Mouse (Mus musculus): Measurements from ENCODE around the gene Katnal1. TPM values are rescaled to one million over a fixed set of nuclear protein-coding genes. Genes with fewer than 3 reads are reported as not detected.

The Katnal1 gene
- polyA plus RNA-seq, 1 experiment from 2014 or later = 6.6 TPM

GRCm38 (mm10) chr5:148899361-148899760 lies 29.8 kb downstream of the Katnal1 start:
- H3K27me3 ChIP-seq (ENCODE audit: insufficient read depth, low read length) = no peaks in the 10 kb centered on the region
- H3K9me3 ChIP-seq (replicated peaks; ENCODE audit: low read length) = no peaks in the 10 kb centered on the region
- H3K4me1 ChIP-seq (replicated peaks; ENCODE audit: insufficient read depth, low read length) = no peaks in the 10 kb centered on the region
- H3K27ac ChIP-seq = no peak overlapping the region
- no peak overlapping the region for H3K4me3 ChIP-seq (replicated peaks; ENCODE audit: low read depth, low read length)
- peaks cover 6% of the 10 kb centered on the region; the same call in 1 of the 2 replicates for H3K36me3 ChIP-seq (ENCODE audit: insufficient read depth, low read length)
- no peak for DNase-seq (ENCODE audit: low spot score)
- ATAC-seq (replicated peaks; ENCODE audit: low FRiP score, low read depth) = no peak
- WGBS = 89% methylated on average over 7 of the region's 7 CpGs
- no peak overlapping the region for H3K4me2 ChIP-seq (ENCODE audit: low read length)
- no peak for TF ChIP-seq CTCF (IDR thresholded peaks at IDR 0.05; ENCODE audit: low read depth)
- H3K9ac ChIP-seq (ENCODE audit: low read depth, low read length) = no peak overlapping the region

- H3K4me1 ChIP-seq (replicated peaks; ENCODE audit: insufficient read depth, low read length) = no peaks in the 10 kb centered on the region
- DNase-seq (ENCODE audit: low spot score) = no peak
- no peak overlapping the region for H3K27ac ChIP-seq
- H3K9me3 ChIP-seq (replicated peaks; ENCODE audit: low read length) = no peaks in the 10 kb centered on the region
- H3K9ac ChIP-seq (ENCODE audit: low read depth, low read length) = no peak overlapping the region
- 0 out of 2 replicates have a peak, but pooled peaks cover 3% of the 10 kb centered on the region for H3K36me3 ChIP-seq (ENCODE audit: insufficient read depth, low read length)
- ATAC-seq (replicated peaks; ENCODE audit: low FRiP score, low read depth) = no peak
- TF ChIP-seq CTCF (IDR thresholded peaks at IDR 0.05; ENCODE audit: low read depth) = no peak
- H3K4me3 ChIP-seq (replicated peaks; ENCODE audit: low read depth, low read length) = no peak overlapping the region
- WGBS = 50% methylated on average over 12 of the region's 12 CpGs
- no peak overlapping the region for H3K4me2 ChIP-seq (ENCODE audit: low read length)
- no peaks in the 10 kb centered on the region for H3K27me3 ChIP-seq (ENCODE audit: insufficient read depth, low read length)
These were observed 31.1 kb downstream of the Katnal1 start for GRCm38 (mm10) chr5:148897941-148898417.

- DNase-seq (ENCODE audit: low spot score) (no peak), ATAC-seq (replicated peaks; ENCODE audit: low FRiP score, low read depth) (no peak)
These were observed 31.9 kb downstream of the Katnal1 start for GRCm38 (mm10) chr5:148897069-148897702.

GRCm38 (mm10) chr5:148896515-148896914 lies 32.6 kb downstream of the Katnal1 start:
- TF ChIP-seq CTCF (IDR thresholded peaks at IDR 0.05; ENCODE audit: low read depth) = no peak
- H3K36me3 ChIP-seq (ENCODE audit: insufficient read depth, low read length) = 0 out of 2 replicates have a peak, but pooled peaks cover 7% of the 10 kb centered on the region
- H3K27ac ChIP-seq = no peak overlapping the region
- no peaks in the 10 kb centered on the region for H3K27me3 ChIP-seq (ENCODE audit: insufficient read depth, low read length)
- no peaks in the 10 kb centered on the region for H3K4me1 ChIP-seq (replicated peaks; ENCODE audit: insufficient read depth, low read length)
- WGBS = 83% methylated on average over 10 of the region's 10 CpGs
- no peaks in the 10 kb centered on the region for H3K9me3 ChIP-seq (replicated peaks; ENCODE audit: low read length)
- no peak overlapping the region for H3K4me2 ChIP-seq (ENCODE audit: low read length)
- ATAC-seq (replicated peaks; ENCODE audit: low FRiP score, low read depth) = no peak
- H3K9ac ChIP-seq (ENCODE audit: low read depth, low read length) = no peak overlapping the region
- H3K4me3 ChIP-seq (replicated peaks; ENCODE audit: low read depth, low read length) = no peak overlapping the region
- DNase-seq (ENCODE audit: low spot score) = no peak

More at GRCm38 (mm10) chr5:148897069-148897702, 31.9 kb downstream of the Katnal1 start:
- H3K9ac ChIP-seq (ENCODE audit: low read depth, low read length) = no peak overlapping the region
- WGBS = 44% methylated on average over 14 of the region's 14 CpGs
- H3K36me3 ChIP-seq (ENCODE audit: insufficient read depth, low read length) = 0 out of 2 replicates have a peak, but pooled peaks cover 7% of the 10 kb centered on the region
- H3K4me2 ChIP-seq (ENCODE audit: low read length) = no peak overlapping the region
- H3K27ac ChIP-seq = no peak overlapping the region
- no peaks in the 10 kb centered on the region for H3K27me3 ChIP-seq (ENCODE audit: insufficient read depth, low read length)
- H3K4me1 ChIP-seq (replicated peaks; ENCODE audit: insufficient read depth, low read length) = no peaks in the 10 kb centered on the region
- no peak for TF ChIP-seq CTCF (IDR thresholded peaks at IDR 0.05; ENCODE audit: low read depth)
- H3K4me3 ChIP-seq (replicated peaks; ENCODE audit: low read depth, low read length) = no peak overlapping the region
- H3K9me3 ChIP-seq (replicated peaks; ENCODE audit: low read length) = no peaks in the 10 kb centered on the region

- WGBS = 64% methylated on average over 7 of the region's 7 CpGs
- DNase-seq (ENCODE audit: low spot score) = no peak
- no peak for ATAC-seq (replicated peaks; ENCODE audit: low FRiP score, low read depth)
These were observed 33.3 kb downstream of the Katnal1 start for GRCm38 (mm10) chr5:148895833-148896232.

GRCm38 (mm10) chr5:148895034-148895433 lies 34.1 kb downstream of the Katnal1 start:
- no peaks in the 10 kb centered on the region for H3K27me3 ChIP-seq (ENCODE audit: insufficient read depth, low read length)
- H3K36me3 ChIP-seq (ENCODE audit: insufficient read depth, low read length) = 0 out of 2 replicates have a peak, but pooled peaks cover 17% of the 10 kb centered on the region
- 47% methylated on average over 5 of the region's 5 CpGs for WGBS
- H3K27ac ChIP-seq = no peak overlapping the region
- H3K4me3 ChIP-seq (replicated peaks; ENCODE audit: low read depth, low read length) = no peak overlapping the region
- H3K9ac ChIP-seq (ENCODE audit: low read depth, low read length) = no peak overlapping the region
- H3K4me1 ChIP-seq (replicated peaks; ENCODE audit: insufficient read depth, low read length) = no peaks in the 10 kb centered on the region
- no peak overlapping the region for H3K4me2 ChIP-seq (ENCODE audit: low read length)
- no peak for DNase-seq (ENCODE audit: low spot score)
- no peak for TF ChIP-seq CTCF (IDR thresholded peaks at IDR 0.05; ENCODE audit: low read depth)
- 0 out of 2 replicates have a peak, but pooled peaks have one; percentile 46 for ATAC-seq (replicated peaks; ENCODE audit: low FRiP score, low read depth)
- H3K9me3 ChIP-seq (replicated peaks; ENCODE audit: low read length) = no peaks in the 10 kb centered on the region

More at GRCm38 (mm10) chr5:148895833-148896232, 33.3 kb downstream of the Katnal1 start:
- H3K27ac ChIP-seq = no peak overlapping the region
- H3K4me2 ChIP-seq (ENCODE audit: low read length) = no peak overlapping the region
- no peaks in the 10 kb centered on the region for H3K4me1 ChIP-seq (replicated peaks; ENCODE audit: insufficient read depth, low read length)
- TF ChIP-seq CTCF (IDR thresholded peaks at IDR 0.05; ENCODE audit: low read depth) = no peak
- no peak overlapping the region for H3K4me3 ChIP-seq (replicated peaks; ENCODE audit: low read depth, low read length)
- H3K27me3 ChIP-seq (ENCODE audit: insufficient read depth, low read length) = no peaks in the 10 kb centered on the region
- 0 out of 2 replicates have a peak, but pooled peaks cover 13% of the 10 kb centered on the region for H3K36me3 ChIP-seq (ENCODE audit: insufficient read depth, low read length)
- H3K9ac ChIP-seq (ENCODE audit: low read depth, low read length) = no peak overlapping the region
- no peaks in the 10 kb centered on the region for H3K9me3 ChIP-seq (replicated peaks; ENCODE audit: low read length)

All from kidney, postnatal 0 days (tissue).